Mouse (Mus musculus): Measurements from ENCODE around the gene Pacs1.
"Not testable (repeated sequence)": the region's sequence is repeated elsewhere in the genome, so short reads cannot be mapped to it uniquely, and the experiment has no call there.

Pacs1 gene

DNA sequence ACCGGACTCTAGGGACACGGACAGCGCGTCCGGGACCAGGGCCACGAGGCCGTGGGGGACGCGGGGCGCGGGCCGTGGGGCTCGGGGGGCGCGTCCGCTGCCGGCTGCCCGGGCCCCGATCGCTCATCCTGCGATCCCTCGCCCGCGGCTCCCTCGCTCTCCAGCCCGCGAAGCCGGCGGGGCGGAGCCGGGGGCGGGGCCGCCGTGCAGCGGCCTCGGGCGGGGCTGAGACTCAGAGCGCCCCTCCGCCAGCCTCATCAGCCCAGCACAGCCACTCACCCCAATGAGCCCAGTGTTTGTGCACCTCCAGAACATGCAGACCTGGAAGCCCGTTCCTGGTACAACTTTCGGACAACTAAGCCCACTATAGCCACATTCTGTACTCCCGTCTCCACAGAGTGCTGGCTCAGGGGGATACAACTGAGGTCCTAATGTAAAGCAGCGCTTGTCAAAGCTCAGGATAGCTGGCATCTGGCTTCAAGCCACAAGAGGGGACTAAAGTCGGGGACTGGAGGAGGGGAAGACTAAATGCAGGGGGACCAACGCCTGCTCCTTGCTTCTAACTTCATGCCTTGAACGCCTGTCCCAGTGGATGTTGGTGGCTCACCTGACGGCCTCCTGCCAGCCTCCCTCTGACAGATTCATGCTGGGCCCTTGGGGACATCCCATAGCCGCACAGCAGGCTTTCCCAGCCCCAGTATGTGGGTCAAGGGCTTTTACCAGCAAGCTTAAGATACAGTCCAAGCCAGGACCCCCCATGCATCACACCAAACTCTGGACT, 174.4 kb downstream of the Pacs1 start, which contains the start of gene Cnih2:
Cnih2 (minus strand) TSS at position 159 of the 781 bp plus-strand sequence.
- intact Hi-C loops (cut with DNase I), result no loop called here

DNA sequence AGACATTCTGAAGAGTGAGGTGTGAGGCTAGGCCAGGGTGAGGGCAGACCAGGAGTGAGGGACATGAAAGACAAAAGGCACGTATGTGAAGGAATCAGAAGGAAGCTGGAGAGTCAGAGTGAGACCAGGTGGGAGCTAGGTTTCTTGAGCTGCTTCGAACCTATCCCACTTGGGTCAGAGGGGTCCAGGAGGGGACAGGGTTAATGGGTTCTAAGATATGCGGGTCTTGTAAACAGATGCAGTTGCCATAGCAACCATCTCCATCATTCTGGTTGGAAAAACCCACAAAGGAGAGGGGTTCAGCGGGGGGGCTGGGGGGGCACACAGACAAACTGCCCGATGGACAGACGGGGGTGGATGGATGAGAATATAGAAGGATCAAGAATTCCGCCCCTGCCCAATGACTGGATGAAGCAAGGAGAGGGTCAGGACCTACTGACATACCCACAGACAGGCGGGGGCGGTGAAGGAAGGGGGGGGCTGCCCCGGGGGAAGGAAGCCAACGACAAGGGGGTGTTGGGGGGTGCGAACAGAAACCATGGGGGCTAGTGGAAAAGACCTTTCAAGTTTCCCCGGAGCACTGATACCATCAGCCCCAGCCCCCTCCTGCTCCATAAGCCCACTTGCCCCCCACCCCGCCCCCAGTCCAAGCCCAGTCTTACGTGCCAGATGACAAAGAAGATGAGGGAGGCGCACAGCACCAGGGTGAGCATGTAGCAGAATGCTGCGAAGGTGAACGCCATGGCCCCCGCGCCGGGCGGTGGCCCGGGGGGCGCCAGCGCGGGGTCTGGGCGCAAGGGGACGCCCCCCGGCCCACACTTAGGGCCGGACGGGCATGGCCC, 175.2 kb downstream of the Pacs1 start:
- intact Hi-C loops (cut with DNase I), result no loop called here

DNA sequence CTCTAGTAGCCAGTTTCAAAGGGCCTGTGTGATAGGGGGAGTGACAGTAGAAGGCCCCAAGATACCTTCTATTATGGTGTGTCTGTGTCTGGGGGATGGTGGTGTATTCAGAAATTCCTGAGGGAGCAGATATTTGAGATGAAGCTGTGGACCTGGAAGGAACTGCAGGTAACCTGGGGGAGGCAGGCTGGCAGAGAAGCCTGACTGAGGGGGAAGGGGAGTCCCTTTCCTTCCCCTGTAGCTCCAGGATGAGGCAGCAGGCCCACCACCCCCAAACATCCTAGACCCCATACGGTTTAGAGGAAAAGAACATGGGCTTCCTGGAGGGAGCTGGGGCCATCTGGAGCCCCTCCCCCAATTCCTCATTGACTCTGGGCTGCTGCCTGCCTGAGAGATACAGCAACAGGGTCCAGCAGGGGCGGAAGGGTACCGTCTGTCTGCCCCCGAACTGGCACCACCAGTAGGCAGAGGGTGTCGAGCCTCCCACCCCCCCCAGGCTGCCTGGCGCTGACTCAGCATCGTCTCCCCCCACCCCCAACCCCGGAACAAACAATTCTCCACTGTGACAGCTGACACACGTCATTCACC, 176.9 kb downstream of the Pacs1 start:
- intact Hi-C loops (cut with DNase I), result loop anchor here (2.0 kb wide), 1 partner anchor 43 kb away; no protein-coding TSS in a partner anchor

DNA sequence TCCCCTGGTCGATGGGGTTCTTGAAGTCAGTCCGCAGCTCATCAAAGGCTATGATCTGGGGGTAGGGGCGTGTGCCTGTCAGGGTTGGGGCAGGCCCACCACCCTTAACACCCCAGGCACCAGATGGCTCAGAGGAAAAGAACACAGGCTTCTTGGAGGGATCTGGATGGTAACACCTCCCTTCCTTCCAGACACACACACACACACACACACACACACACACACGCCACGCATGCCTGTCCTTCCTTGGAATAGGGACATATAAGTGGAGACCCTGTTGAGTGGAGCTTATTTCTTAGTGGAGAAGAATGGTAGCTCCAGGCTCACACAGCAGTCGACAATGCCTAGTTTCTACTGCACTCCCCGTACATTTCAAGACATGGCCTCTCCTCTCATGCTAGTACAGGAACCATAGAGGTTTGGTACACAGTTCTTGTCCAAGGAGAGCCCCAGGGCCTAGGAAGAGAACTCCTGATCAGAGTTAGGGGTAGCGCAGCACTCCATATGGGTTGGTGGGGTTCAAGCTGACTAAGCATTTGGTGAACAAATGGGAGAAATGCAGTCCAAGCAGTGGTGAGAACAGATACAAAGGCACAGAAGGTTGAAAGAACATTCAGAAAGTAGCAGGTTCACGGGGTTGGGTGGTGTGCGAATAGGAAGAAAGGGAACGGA, 178.0 kb downstream of the Pacs1 start:
- intact Hi-C loops (cut with DNase I), result loop anchor here (2.0 kb wide), 1 partner anchor 44 kb away; no protein-coding TSS in a partner anchor

DNA sequence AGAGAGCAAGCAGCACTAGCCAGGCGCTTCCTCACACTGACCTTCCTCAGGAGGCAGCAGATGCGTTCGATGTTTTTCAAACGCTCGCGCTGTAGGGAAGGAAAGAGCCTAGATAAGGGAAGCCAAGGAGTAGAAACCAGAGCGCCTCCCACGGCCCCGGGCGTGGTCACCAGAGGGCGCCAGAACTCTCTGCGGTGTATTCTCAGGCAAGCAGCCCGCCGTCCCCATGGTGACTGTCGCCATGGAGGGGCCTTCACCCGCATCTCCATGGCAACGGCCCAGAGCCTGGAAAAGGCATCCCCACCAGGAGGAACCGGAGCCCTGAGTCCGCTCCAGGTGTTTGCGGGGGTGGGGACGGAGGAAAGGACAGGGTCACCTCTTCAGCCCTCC, 178.7 kb downstream of the Pacs1 start:
- intact Hi-C loops (cut with DNase I), result loop anchor here (2.0 kb wide), 1 partner anchor 45 kb away; no protein-coding TSS in a partner anchor

DNA sequence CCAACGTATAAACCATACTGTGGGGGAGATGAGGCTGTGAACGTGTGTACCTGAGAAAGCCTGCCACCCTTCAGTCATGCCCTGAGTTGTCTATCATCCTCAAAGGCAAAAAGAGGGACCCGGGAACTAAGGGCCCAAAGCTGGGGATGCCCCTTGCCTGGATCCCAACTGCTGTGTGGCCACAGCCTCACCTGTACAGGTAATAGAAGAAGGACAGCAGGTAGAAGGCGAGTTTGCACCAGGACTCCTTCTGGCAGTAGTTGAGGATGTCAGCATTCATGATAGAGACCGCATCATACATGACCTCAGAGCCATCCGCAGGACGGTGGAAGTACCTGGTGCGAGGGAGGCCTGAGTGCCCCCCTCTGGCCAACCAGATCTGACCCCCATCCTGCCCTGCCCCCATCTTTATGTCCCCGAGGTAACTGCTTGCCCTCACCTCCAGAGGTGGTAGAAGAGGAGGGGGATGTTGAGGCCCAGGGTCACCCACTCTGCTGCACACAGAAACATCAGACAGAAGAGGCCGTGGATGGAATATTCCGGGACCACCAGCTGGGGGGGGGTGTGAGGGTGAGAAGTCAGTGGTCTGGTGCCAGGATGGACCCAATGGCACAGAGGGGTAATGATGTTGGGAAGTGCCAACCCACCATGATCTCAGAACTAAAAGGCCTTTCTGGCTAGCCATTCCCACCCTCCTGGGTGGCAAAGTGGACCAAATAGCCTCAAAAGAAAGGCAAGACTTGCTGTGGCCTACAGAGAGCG, 179.3 kb downstream of the Pacs1 start:
- intact Hi-C loops (cut with DNase I), result loop anchor here (2.0 kb wide), 1 partner anchor 45 kb away; no protein-coding TSS in a partner anchor

DNA sequence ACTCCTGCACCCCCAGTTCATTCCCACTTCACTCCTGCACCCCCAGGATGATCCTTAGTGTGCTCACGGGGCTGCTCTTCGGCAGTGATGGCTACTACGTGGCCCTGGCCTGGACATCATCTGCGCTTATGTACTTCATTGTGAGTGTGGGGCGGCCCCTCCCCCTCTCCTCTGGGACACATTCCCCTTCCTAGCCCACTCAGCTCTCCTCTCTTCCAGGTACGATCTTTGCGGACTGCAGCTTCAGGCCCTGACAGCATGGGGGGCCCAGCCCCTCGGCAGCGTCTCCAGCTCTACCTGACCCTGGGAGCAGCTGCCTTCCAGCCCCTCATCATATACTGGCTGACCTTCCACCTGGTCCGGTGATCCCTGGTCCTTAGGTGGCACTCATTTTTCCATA, 180.8 kb downstream of the Pacs1 start:
- intact Hi-C loops (cut with DNase I), result no loop called here

DNA sequence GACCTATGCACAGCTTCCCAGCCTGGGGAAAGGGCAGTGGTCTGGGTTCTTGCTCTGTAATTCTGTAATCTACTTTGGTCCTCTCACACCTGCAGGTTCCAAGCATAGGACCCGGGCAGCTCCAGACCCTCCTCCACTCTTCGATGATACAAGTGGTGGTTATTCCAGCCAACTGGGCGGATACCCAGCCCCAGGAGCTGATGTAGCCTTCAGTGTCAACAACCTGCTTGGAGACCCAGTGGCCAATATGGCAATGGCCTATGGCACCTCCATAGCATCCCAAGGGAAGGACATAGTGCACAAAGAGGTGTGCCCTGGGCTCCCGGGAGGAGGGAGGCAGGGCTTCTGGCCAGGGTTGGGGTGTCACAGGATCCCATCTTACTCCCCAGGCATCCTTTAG, 183.6 kb downstream of the Pacs1 start:
- intact Hi-C loops (cut with DNase I), result no loop called here

DNA sequence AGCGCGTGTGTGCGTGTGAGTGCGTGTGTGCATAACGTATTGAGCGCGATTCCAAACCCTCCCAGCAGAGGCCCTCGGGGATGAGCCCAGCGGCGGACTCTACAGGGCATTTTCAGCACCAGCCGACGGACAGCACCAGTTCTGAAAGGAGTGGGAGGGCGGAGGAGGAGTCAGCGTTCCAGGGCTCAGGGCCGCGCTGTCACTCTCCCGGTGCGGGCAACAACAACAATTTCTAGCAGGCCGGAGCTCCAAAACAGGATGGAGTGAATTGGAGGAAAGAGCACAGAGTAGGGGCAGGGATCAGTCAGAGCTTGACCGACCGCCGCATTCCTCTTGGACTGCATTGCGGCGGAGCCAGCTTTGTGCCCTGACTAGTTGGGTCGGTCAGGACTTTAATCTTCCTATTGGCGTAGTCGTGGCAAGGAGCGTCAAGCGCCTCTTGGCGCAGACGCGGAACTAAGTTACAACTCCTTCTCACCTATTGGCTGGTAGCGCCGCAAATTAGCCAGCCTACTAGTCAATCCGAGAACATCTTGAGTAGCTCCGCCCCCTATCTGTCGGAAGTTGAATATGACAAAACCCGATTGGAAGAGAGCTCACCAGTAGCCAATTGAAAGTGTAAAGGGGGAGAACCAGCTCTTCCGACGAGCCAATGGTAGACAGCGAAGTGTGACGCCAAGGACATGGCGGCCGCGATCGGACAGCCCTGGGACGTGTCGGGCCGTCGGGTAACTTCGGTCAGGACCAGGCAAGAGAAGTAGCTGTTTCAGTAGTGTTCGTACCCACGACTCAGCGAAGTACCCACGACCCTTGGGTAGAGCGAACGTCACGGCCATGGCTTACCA, 184.8 kb downstream of the Pacs1 start, which contains the start of gene Yif1a:
Yif1a (plus strand) TSS at position 655 of the 845 bp plus-strand sequence.
- intact Hi-C loops (cut with DNase I), result no loop called here

DNA sequence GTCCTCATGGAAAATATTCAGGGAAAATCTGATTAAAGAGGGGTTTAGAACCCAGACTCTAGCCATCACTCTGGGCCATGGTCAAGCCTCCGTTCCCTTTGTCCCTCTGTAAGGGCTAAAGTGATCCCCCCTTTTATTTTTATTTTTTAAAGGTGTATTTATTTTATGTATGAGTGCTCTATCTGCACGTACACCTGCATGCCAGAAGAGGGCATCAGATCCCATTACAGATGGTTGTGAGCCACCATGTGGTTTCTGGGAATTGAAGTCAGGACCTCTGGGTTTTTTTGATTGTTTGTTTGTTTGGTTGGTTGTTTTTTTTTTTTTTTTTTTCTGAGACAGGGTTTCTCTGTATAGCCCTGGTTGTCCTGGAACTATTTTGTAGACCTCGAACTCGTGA, 186.4 kb downstream of the Pacs1 start:
- intact Hi-C loops (cut with DNase I), result not testable (repeated sequence)

DNA sequence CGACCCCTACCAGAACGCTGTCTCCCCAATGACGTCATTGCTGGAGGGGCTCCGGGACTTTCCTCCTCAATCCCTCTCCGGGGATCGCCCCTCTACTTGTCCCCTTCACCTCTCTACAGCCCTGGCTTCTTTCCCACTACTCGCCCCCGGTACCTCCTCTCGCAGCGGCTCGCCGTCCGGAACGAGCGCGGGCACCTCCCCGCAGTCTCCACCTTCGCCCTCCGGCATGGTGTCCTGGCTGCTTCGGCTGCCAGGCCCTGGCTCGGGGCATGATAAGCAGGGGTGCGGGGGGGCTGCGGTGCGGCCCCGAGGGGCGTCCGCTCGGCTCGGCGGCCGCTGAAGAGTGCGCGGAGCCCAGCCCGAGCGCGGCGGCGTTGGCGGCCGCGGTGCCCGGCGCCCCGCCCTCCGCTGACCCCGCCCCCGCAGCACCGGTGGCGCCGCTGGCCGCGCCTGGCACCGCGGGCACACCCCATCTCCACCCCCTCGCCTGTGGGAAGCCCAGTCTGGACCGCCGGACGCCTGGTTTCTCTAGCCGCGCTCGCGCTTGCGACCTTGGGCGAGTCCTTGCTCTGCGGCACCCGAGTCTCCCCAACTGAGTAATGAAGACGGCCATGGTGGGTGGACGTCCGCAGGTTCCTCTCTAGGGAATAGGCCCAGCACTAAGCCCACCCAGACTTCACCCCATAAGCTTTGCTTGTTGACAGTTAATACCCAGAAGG, 187.6 kb downstream of the Pacs1 start, which contains the start of gene Tmem151a:
Tmem151a (minus strand) TSS at position 387 of the 719 bp plus-strand sequence.
- intact Hi-C loops (cut with DNase I), result no loop called here

DNA sequence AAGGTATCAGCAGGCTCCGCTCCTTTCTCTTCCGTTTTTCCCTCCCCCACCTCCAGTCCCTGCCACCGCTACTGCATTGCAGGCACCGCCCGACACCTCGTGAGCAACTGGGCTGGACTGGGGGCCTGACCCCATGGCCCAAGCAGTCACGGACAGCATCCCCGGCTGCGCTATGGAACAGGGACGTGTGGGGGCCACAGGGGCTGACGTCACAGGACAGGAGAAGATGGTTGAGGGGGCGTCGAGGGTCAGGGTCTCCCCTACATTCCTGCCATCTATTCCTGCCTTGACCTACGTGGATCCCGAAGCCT, 188.1 kb downstream of the Pacs1 start:
- intact Hi-C loops (cut with DNase I), result no loop called here

DNA sequence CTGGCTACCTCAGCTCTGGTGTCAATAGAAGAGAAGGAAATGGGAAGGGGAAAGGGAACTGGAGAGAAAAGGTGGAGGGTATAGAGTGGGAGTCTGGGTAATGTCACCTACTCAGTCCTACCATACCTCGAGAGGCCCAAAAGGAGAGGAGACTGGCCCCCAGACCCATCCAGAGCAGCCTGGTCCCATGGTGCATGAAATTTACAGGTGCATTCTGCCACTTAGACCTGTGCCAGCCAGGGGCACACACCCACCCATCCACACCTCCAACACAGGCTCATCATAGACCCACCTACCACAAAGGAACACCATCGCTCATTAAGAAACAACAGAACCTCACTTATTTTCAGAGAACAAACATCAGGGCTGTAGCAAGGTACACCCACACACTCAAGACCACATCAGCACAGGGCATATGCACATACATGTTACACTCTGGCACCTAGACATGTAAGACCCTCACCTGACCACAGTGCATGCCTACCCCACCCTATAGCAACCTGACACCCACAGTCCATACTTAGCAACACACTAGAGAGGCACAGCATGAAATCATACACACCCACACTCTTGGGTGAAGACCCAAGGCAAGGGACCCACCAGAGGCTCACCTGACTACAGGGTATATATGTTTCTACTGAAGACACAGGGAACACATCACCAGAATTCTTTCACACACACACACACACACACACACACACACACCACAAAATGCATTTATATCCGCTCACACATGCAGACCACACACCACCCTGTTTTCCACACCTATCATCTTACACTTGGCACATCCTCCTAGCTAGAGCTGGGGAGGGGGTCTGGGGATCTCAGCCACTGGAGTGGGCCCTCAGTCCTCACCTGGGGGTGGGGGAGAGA, 188.7 kb downstream of the Pacs1 start:
- intact Hi-C loops (cut with DNase I), result no loop called here

Small RNA genes lying within 50 kb of the gene (microRNA-seq; reads per million reads assigned to microRNA genes)
- 0 reads per million in 2 experiments for gene Gm27468

All from adrenal gland (tissue).